Mouse (Mus musculus) CH12.LX (cell line): ENCODE measurements at regions not wholly inside any gene's neighbourhood (a gene's known extent, or its start where the extent isn't known, plus 50 kb on each side); places are given as distances from the start of the nearest gene placed in this dataset.

ENCODE experiments used
- DNase-seq: peaks from one replicate; pipeline ENCODE4 v3.0.0-alpha.2; 2013; ENCODE audit errors: extremely low read depth
- H3K27ac ChIP-seq: 2 replicates; pipeline ENCODE4 v1.5.1; 2012; ENCODE audit warnings: low read depth, mild to moderate bottlenecking, control low read depth, moderate library complexity; ENCODE audit not compliant: insufficient read depth
- H3K27me3 ChIP-seq: replicated peaks from 2 replicates; pipeline ENCODE3; 2012; ENCODE audit warnings: inconsistent platforms
- H3K36me3 ChIP-seq, 2 experiments: replicated peaks in 1 of 2; 2 replicates each; pipeline versions ENCODE3 to v1.6.1; 2012; ENCODE audit warnings: inconsistent platforms in 1 of 2, low read length in 1 of 2, mild to moderate bottlenecking in 1 of 2, mixed read lengths in 1 of 2, moderate library complexity in 1 of 2; ENCODE audit not compliant: control insufficient read depth in 1 of 2, insufficient read depth in 1 of 2
- H3K4me1 ChIP-seq, 2 experiments: 2 replicates each; pipeline ENCODE4 v1.6.1; 2012; ENCODE audit warnings: inconsistent platforms in 1 of 2, moderate library complexity in 1 of 2; ENCODE audit not compliant: insufficient read depth in 2 of 2, control insufficient read depth in 1 of 2
- H3K4me2 ChIP-seq: 2 replicates; pipeline ENCODE4 v1.6.1; 2012; ENCODE audit warnings: low read depth, mild to moderate bottlenecking, control low read depth; ENCODE audit not compliant: poor library complexity, insufficient read depth, severe bottlenecking
- H3K4me3 ChIP-seq, 3 experiments: fragments of 150-350 bp in 1 of 3; sonication (generic) in 1 of 3; replicated peaks in 1 of 3; 2 replicates each; pipeline versions ENCODE3 to v1.5.1; 2011 to 2012; ENCODE audit warnings: low read depth in 2 of 3, low read length in 2 of 3, mild to moderate bottlenecking in 2 of 3, moderate library complexity in 2 of 3, control low read depth in 1 of 3, improper control_type of control experiment in 1 of 3, inconsistent platforms in 1 of 3, mixed read lengths in 1 of 3; ENCODE audit not compliant: poor library complexity in 1 of 3
- H3K79me2 ChIP-seq: replicated peaks from 2 replicates; pipeline ENCODE4 v1.6.1; 2012; ENCODE audit warnings: mild to moderate bottlenecking, moderate library complexity; ENCODE audit not compliant: control insufficient read depth, poor library complexity, insufficient read depth, severe bottlenecking; ENCODE audit errors: extremely low read depth
- H3K9ac ChIP-seq: 2 replicates; pipeline ENCODE4 v1.6.1; 2012; ENCODE audit warnings: low read depth, mild to moderate bottlenecking, control low read depth, moderate library complexity; ENCODE audit not compliant: insufficient read depth
- H3K9me3 ChIP-seq: replicated peaks from 2 replicates; pipeline ENCODE3; 2012; ENCODE audit warnings: low read length, inconsistent platforms, mixed read lengths
- BHLHE40 ChIP-seq: IDR thresholded peaks from 2 replicates; pipeline ENCODE4 v1.6.1; 2011; ENCODE audit warnings: mild to moderate bottlenecking, low read depth, low read length, improper control_type of control experiment
- CTCF ChIP-seq, 2 experiments: IDR thresholded peaks in 1 of 2; conservative IDR thresholded peaks in 1 of 2; 2 replicates each; pipeline ENCODE4 v1.5.1; 2011 to 2012; ENCODE audit warnings: low read depth in 2 of 2, low read length in 2 of 2, improper control_type of control experiment in 1 of 2, inconsistent platforms in 1 of 2, mild to moderate bottlenecking in 1 of 2, moderate library complexity in 1 of 2
- EP300 ChIP-seq: IDR thresholded peaks from 2 replicates; pipeline ENCODE4 v1.6.1; 2011; ENCODE audit warnings: low read length, improper control_type of control experiment
- GABPA ChIP-seq: IDR thresholded peaks from 2 replicates; pipeline ENCODE4 v1.6.1; 2012; ENCODE audit warnings: low read depth, low read length, improper control_type of control experiment, inconsistent platforms; ENCODE audit not compliant: insufficient replicate concordance
- HCFC1 ChIP-seq: IDR thresholded peaks from 2 replicates; pipeline ENCODE4 v1.6.1; 2012; ENCODE audit warnings: low read depth, mild to moderate bottlenecking, inconsistent platforms, low read length, improper control_type of control experiment
- JUN ChIP-seq: IDR thresholded peaks from 2 replicates; pipeline ENCODE4 v1.6.1; 2011; ENCODE audit warnings: low read depth, mild to moderate bottlenecking, low read length, improper control_type of control experiment, moderate library complexity; ENCODE audit not compliant: insufficient read depth
- JUND ChIP-seq: conservative IDR thresholded peaks from 2 replicates; pipeline ENCODE4 v1.6.1; 2011; ENCODE audit warnings: low read depth, low read length, improper control_type of control experiment
- KAT2A ChIP-seq: IDR thresholded peaks from 2 replicates; pipeline ENCODE4 v1.6.1; 2012; ENCODE audit warnings: low read length, improper control_type of control experiment, inconsistent platforms; ENCODE audit not compliant: insufficient replicate concordance
- MAFK ChIP-seq: IDR thresholded peaks from 2 replicates; pipeline ENCODE4 v1.6.1; 2011; ENCODE audit warnings: low read length, improper control_type of control experiment; ENCODE audit not compliant: insufficient replicate concordance
- MAZ ChIP-seq: IDR thresholded peaks from 2 replicates; pipeline ENCODE4 v1.6.1; 2012; ENCODE audit warnings: low read depth, mild to moderate bottlenecking, inconsistent platforms, low read length, improper control_type of control experiment, moderate library complexity
- MEF2A ChIP-seq: IDR thresholded peaks from 2 replicates; pipeline ENCODE4 v1.6.1; 2014; ENCODE audit warnings: low read depth, mild to moderate bottlenecking, inconsistent platforms, low read length, improper control_type of control experiment, borderline replicate concordance
- MXI1 ChIP-seq: IDR thresholded peaks from 2 replicates; pipeline ENCODE4 v1.6.1; 2011; ENCODE audit warnings: mild to moderate bottlenecking, low read depth, low read length, improper control_type of control experiment
- MYC ChIP-seq: IDR thresholded peaks from 2 replicates; pipeline ENCODE4 v1.6.1; 2011; ENCODE audit warnings: low read depth, mild to moderate bottlenecking, improper control_type of control experiment, low read length
- NRF1 ChIP-seq: IDR thresholded peaks from 2 replicates; pipeline ENCODE4 v1.6.1; 2014; ENCODE audit warnings: low read depth, mild to moderate bottlenecking, inconsistent platforms, low read length, improper control_type of control experiment, moderate library complexity
- PAX5 ChIP-seq: IDR thresholded peaks from 2 replicates; pipeline ENCODE4 v1.6.1; 2012; ENCODE audit warnings: low read length, inconsistent platforms, mixed read lengths
- POLR2A ChIP-seq: IDR thresholded peaks from 2 replicates; pipeline ENCODE4 v1.6.1; 2011; ENCODE audit warnings: low read depth, mild to moderate bottlenecking, improper control_type of control experiment, low read length
- POLR2AphosphoS2 ChIP-seq: IDR thresholded peaks from 2 replicates; pipeline ENCODE4 v1.6.1; 2011; ENCODE audit warnings: low read depth, low read length, improper control_type of control experiment
- RAD21 ChIP-seq: IDR thresholded peaks from 2 replicates; pipeline ENCODE4 v1.6.1; 2011; ENCODE audit warnings: low read depth, mild to moderate bottlenecking, low read length, improper control_type of control experiment, moderate library complexity
- SIN3A ChIP-seq: IDR thresholded peaks from 2 replicates; pipeline ENCODE4 v1.6.1; 2012; ENCODE audit warnings: low read length, improper control_type of control experiment, inconsistent platforms
- SMC3 ChIP-seq: IDR thresholded peaks from 2 replicates; pipeline ENCODE4 v1.6.1; 2011; ENCODE audit warnings: low read depth, low read length, improper control_type of control experiment
- TBP ChIP-seq: conservative IDR thresholded peaks from 2 replicates; pipeline ENCODE4 v1.6.1; 2011; ENCODE audit warnings: low read depth, low read length, improper control_type of control experiment
- USF1 ChIP-seq: IDR thresholded peaks from 2 replicates; pipeline ENCODE4 v1.6.1; 2014; ENCODE audit warnings: low read depth, mild to moderate bottlenecking, inconsistent platforms, low read length, improper control_type of control experiment
- ZC3H11A ChIP-seq: IDR thresholded peaks from 2 replicates; pipeline ENCODE4 v1.6.1; 2012; ENCODE audit warnings: low read depth, mild to moderate bottlenecking, inconsistent platforms, low read length, improper control_type of control experiment
- ZKSCAN1 ChIP-seq: IDR thresholded peaks from 2 replicates; pipeline ENCODE4 v1.6.1; 2012; ENCODE audit warnings: low read depth, inconsistent platforms, low read length, improper control_type of control experiment, borderline replicate concordance
- ZNF384 ChIP-seq: IDR thresholded peaks from 2 replicates; pipeline ENCODE4 v1.6.1; 2012; ENCODE audit warnings: low read depth, low read length, improper control_type of control experiment, inconsistent platforms
- dilution Hi-C: fragments of 300-500 bp; cut with MboI; formaldehyde crosslinking; loops from 2 replicates; pipeline ENCODE4 v1.14.3; 2020; ENCODE audit warnings: low sequenced_read_pairs; ENCODE audit not compliant: extremely low pct_unique_long_range_greater_than_20kb, extremely low pct_ligation_motif_present
- in situ Hi-C: fragments of 300-500 bp; cut with MboI; formaldehyde crosslinking; loops from 3 replicates; pipeline ENCODE4 v1.14.3; 2019; ENCODE audit warnings: low sequenced_read_pairs, low pct_ligation_motif_present, low pct_unique_long_range_greater_than_20kb, mixed read lengths

DNA sequence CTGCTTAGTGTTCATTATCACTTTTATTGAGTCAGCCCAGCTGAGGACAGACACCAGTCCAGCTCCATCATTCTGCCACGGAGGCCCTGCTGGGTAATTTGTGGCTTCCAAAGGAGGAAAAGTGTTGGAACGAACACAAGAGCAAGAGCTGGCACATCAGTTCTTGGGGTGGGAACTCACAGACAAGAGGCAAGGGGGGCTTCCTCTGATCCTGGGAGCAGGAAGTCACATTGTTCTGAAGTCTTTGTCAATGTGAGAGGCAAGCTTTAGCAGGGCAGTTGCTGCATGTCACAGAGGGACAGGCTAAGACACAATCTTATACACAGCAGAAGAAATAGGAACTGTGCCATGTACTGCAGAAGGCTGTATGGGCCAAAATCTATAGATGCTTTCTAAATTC is 459.1 kb downstream of the Tmem135 start:
- TF ChIP-seq USF1 (no peak), MEF2A (no peak), POLR2AphosphoS2 (no peak), JUND (no peak), ZC3H11A (no peak), ZKSCAN1 (no peak), JUN (no peak), EP300 (no peak), NRF1 (no peak), MAZ (no peak), HCFC1 (no peak), ZNF384 (no peak), MYC (no peak), MXI1 (no peak), SIN3A (no peak), SMC3 (no peak), RAD21 (no peak), KAT2A (no peak), BHLHE40 (no peak)
- H3K36me3 ChIP-seq, result no peaks in the 10 kb centered on the region
- no peak overlapping the region for H3K4me2 ChIP-seq
- DNase-seq, result no peak
- dilution Hi-C loops (no loop called here), in situ Hi-C loops (no loop called here)
- no peaks in the 10 kb centered on the region for H3K9me3 ChIP-seq
- no peak overlapping the region for H3K27ac ChIP-seq
- no peaks in the 10 kb centered on the region for H3K79me2 ChIP-seq
- no peaks in the 10 kb centered on the region for H3K27me3 ChIP-seq
- H3K4me3 ChIP-seq, result no peak overlapping the region
- H3K9ac ChIP-seq, result no peak overlapping the region
- no peaks in the 10 kb centered on the region for H3K4me1 ChIP-seq

DNA sequence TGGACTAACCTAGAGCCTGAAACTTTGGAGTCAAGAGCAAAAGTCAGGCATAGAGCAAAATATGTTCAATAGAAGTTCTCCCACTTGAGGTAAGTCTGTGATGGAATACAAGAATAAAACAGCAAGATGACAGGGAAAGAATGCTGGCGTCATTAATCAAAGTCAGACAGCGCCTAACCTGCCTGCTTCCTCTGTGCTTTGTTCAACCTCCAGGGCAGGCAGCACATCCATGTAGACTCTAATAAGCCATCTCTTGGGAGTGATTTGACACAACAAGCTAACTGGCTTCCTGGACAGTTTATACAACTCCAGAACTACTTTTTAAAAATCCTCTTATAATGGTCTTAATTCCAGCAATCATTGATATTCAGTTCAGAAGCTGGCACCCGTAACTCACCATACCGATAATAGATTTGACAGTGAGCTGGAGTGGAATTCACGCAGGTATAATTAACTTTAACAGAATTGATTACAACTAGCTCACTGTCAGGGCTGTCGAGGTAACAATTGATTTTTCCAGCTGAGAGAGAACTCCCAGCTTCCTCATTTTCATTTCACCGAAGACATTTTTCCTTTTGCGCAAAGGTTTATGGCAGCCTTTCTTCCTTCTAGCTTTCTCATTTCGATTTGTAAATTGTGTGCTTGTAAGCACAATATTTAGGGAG is 462.6 kb downstream of the Tmem135 start:
- dilution Hi-C loops, result no loop called here

More for the DNA sequence above, 462.6 kb downstream of the Tmem135 start:
- DNase-seq, result no peak
- H3K79me2 ChIP-seq, result no peaks in the 10 kb centered on the region
- no peaks in the 10 kb centered on the region for H3K4me1 ChIP-seq
- no peaks in the 10 kb centered on the region for H3K36me3 ChIP-seq
- H3K4me3 ChIP-seq, result no peak overlapping the region
- in situ Hi-C loops, result no loop called here
- H3K4me2 ChIP-seq, result no peak overlapping the region
- H3K27ac ChIP-seq, result no peak overlapping the region
- H3K27me3 ChIP-seq, result no peaks in the 10 kb centered on the region
- no peaks in the 10 kb centered on the region for H3K9me3 ChIP-seq
- TF ChIP-seq MAFK (no peak), TBP (no peak), GABPA (no peak), PAX5 (no peak), NRF1 (no peak), POLR2A (no peak), MEF2A (no peak), CTCF (conservative IDR thresholded peaks at IDR 0.05 in 1 of 2, IDR thresholded peaks at IDR 0.05 in 1 of 2; ENCODE audit: low read depth in 2 of 2, low read length in 2 of 2) (no peak), SIN3A (no peak), KAT2A (no peak)
- no peak overlapping the region for H3K9ac ChIP-seq
